Mouse (Mus musculus) intestine, embryonic 15.5 days (tissue): ENCODE results near the gene Tmem185b. TPM values are rescaled to one million over a fixed set of nuclear protein-coding genes. Genes with fewer than 3 reads are reported as not detected.

Experiments
- ATAC-seq: fragments of 200-750 bp; cut with Nextera tagmentation; 2 replicates; pipeline ENCODE4 v1.8.0; 2017; ENCODE audit warnings: moderate TSS enrichment, moderate library complexity
- H3K27ac ChIP-seq: fragments of 300-500 bp; sonication (generic); 2 replicates; pipeline ENCODE4 v1.5.1; 2015; ENCODE audit warnings: mild to moderate bottlenecking, inconsistent platforms
- H3K27me3 ChIP-seq: fragments of 300-500 bp; sonication (generic); replicated peaks from 2 replicates; pipeline ENCODE4 v1.6.1; 2015; ENCODE audit warnings: inconsistent platforms
- H3K36me3 ChIP-seq: fragments of 300-500 bp; sonication (generic); 2 replicates; pipeline ENCODE4 v1.6.1; 2015; ENCODE audit warnings: inconsistent platforms
- H3K4me1 ChIP-seq: fragments of 300-500 bp; sonication (generic); replicated peaks from 2 replicates; pipeline ENCODE4 v1.6.1; 2015; ENCODE audit warnings: inconsistent platforms
- H3K4me2 ChIP-seq: fragments of 300-500 bp; sonication (generic); replicated peaks from 2 replicates; pipeline ENCODE4 v1.6.1; 2015; ENCODE audit warnings: mild to moderate bottlenecking, inconsistent platforms
- H3K4me3 ChIP-seq: fragments of 300-500 bp; sonication (generic); replicated peaks from 2 replicates; pipeline ENCODE4 v1.5.1; 2015; ENCODE audit warnings: inconsistent platforms
- H3K9ac ChIP-seq: fragments of 300-500 bp; sonication (generic); 2 replicates; pipeline ENCODE4 v1.6.1; 2015; ENCODE audit warnings: inconsistent platforms
- H3K9me3 ChIP-seq: fragments of 300-500 bp; sonication (generic); 2 replicates; pipeline ENCODE4 v1.6.1; 2016; ENCODE audit warnings: inconsistent platforms
- WGBS: fragments of 180-500 bp; shearing (Covaris S2); methylation state at CpG from one replicate; pipeline ENCODE4 v1.1.7; 2015; 5-methylcytosine and 5-hydroxymethylcytosine counted together
- polyA plus RNA-seq: library from polyadenylated mRNA; unstranded; fragments of >200 nt; fragmentation: Nextera tagmentation; extraction: Ambion mirVana; gene quantifications from 2 replicates; pipeline ENCODE4 v1.2.1, GENCODE M21; 2015

Gene Tmem185b
- polyA plus RNA-seq, 1 experiment from 2014 or later, result 25.7 TPM

DNA sequence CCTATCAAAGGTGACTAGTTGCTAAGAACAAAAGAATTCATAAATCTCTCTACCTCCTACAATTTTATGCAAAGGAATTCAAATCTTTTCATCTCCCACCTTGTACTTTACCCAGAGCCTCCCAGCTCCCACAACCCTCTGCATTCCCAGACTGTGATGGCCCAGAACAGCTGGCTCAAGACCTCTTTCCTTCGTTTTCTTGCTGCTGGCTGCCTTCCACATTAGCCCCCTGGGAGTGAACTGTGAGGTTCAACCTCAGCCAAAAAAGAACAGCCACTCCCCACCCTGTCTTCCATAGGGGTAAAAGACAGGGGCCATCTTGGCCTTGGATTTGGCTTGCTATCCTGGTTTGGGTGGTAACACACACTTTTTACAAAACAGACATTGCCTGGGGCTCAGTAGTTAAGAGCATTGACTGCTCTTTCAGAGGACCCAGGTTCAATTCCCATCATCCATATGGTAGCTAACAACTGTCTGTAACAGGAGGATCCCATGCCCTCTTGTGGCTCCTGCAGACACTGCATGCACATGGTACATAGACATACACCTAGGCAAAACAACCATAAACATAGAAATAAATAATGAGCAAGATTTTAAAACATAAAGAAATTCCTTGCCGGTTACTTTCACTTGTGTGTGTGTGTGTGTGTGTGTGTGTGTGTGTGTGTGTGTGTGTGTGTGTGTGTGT, 31.8 kb upstream of the Tmem185b start:
- no peaks in the 10 kb centered on the region for H3K9me3 ChIP-seq
- no peaks in the 10 kb centered on the region for H3K27me3 ChIP-seq
- no peak for ATAC-seq
- no peak overlapping the region for H3K4me2 ChIP-seq
- peaks cover 36% of the 10 kb centered on the region for H3K4me1 ChIP-seq
- H3K4me3 ChIP-seq, result no peak overlapping the region
- 71% methylated on average over 2 of the region's 2 CpGs for WGBS
- H3K36me3 ChIP-seq, result 0 out of 2 replicates have a peak, but pooled peaks cover 2% of the 10 kb centered on the region
- no peak overlapping the region for H3K27ac ChIP-seq
- H3K9ac ChIP-seq, result no peak overlapping the region

DNA sequence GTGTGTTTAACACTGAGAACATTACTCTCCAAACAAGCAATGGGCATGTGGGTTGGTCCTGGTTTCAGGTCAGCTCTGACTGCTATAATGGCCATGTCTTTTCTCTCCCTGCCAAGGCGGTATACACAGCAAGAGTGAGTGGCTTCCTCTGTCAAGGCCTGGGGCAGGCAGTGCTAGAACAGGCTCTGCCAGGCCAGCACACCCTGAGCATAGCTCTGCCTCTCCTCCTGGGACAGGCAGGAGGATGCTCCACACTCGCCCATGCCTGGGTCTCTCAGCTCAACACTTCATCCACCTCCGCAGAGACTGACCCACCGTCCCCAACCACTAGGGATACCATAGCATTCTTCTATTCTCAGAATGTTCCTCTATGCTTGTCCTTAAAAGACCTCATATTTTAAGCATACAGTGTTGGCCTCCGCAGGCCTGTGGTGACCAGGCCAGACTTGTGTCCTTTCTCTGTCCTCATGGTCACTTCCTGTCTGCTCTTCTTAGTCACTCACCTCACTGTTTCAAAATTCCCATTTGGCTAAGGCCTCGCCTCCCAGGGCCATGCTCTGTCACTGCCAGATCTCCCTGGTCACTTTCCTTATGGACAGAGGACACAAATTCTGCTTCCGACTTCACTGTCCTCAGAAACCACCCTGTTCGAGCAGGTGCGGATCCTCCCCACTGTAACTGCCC, 31.1 kb upstream of the Tmem185b start:
- 0 out of 2 replicates have a peak, but pooled peaks cover 2% of the 10 kb centered on the region for H3K36me3 ChIP-seq
- peaks cover 36% of the 10 kb centered on the region for H3K4me1 ChIP-seq
- no peak overlapping the region for H3K9ac ChIP-seq
- no peak overlapping the region for H3K4me3 ChIP-seq
- no peaks in the 10 kb centered on the region for H3K9me3 ChIP-seq
- no peak for ATAC-seq
- WGBS, result 94% methylated on average over 9 of the region's 9 CpGs
- H3K4me2 ChIP-seq, result no peak overlapping the region
- no peaks in the 10 kb centered on the region for H3K27me3 ChIP-seq
- H3K27ac ChIP-seq, result no peak overlapping the region

DNA sequence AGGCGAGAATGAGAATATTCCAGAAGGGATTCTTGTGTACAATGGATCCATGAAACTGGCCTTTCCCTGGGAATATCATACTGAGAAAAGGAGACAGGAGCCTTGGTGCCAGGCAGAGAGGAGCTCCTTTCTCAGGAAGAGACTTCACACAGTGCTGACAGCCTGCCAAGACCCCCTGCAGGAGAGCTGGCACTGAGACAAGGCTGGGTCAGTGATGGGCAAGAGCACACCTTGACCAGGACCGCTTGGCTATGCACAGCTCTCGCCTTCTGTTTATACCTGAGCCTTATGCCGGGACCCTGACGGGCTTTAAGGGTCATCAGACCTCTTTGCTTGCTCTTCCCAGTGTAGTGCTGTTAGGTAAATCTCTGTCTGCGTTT, 30.6 kb upstream of the Tmem185b start:
- Histone ChIP-seq H3K4me3 (no peak overlapping the region), H3K4me1 (peaks cover 36% of the 10 kb centered on the region), H3K36me3 (peaks cover 2% of the 10 kb centered on the region; the same call in 1 of the 2 replicates), H3K9ac (no peak overlapping the region), H3K9me3 (no peaks in the 10 kb centered on the region), H3K27me3 (no peaks in the 10 kb centered on the region), H3K27ac (no peak overlapping the region), H3K4me2 (no peak overlapping the region)
- ATAC-seq, result no peak
- 82% methylated on average over 6 of the region's 6 CpGs for WGBS

DNA sequence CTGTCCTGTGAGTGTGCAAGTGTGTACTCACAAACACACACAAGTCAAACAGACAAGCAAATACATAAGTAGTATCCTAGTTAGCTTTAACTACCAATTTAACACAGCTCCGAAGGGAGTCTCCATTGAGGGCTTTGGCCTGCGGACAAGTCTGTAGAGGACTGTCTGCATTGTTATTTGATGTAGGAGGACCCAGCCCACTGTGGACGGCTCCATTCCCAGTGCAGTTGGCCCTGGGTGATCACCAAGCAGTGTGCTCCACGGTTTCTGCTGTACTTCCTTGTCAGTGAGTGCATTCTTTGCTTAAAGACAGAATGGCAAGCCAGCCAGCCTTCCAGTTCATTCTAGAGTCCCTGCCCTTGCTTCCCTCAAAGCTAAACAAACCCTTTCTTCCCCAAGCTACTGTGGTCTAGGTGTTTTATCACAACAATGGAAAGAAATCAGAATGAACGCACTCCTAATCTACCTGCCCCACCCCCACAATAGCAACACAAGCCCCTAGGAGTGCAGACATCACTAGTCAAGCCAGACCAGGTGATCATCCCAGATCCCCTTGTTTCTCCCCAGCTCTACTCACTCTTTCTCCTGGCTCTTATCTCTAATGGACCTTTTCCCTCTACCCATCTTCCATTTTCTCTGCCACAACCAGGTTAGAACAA, 28.5 kb upstream of the Tmem185b start:
- Histone ChIP-seq H3K36me3 (peaks cover 2% of the 10 kb centered on the region; the same call in 1 of the 2 replicates), H3K4me1 (peaks cover 23% of the 10 kb centered on the region), H3K4me3 (no peak overlapping the region), H3K9ac (no peak overlapping the region), H3K9me3 (no peaks in the 10 kb centered on the region), H3K27ac (no peak overlapping the region), H3K27me3 (no peaks in the 10 kb centered on the region), H3K4me2 (no peak overlapping the region)
- ATAC-seq, result no peak
- 76% methylated on average over 5 of the region's 5 CpGs for WGBS

DNA sequence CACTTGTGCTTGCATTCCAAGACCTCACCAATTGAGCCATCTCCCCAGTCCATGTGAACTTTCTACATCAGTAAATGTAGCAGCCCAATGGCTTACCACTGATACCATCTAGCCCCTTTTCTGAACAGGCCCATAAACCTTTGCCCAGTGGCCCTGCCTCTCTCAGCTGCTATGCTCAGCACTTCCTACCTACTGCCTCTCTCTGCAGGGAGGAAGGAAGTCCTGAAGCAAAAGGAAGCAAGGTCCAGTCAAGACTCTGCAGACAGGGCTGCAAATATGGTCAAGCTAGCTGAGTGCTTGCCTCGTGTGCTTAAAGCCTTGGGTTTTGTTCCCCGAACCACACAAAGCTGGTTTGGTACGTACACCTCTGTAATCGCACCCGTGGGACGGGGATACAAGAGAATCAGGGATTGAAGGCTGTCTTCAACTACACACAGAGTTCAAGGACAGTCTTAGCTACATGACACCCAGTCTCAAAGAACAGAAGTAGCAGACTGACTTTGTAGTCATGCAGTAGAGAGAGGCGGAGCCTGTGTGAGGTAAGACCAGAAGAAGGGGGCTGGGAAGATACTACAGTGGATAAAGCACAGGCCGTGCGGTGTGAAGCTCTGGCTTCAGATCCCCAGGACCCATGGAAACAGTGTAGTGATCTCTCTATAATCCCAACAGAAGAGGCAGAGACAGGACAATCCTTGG, 27.3 kb upstream of the Tmem185b start:
- H3K4me3 ChIP-seq, result no peak overlapping the region
- no peaks in the 10 kb centered on the region for H3K27me3 ChIP-seq
- H3K9ac ChIP-seq, result no peak overlapping the region
- no peak overlapping the region for H3K4me2 ChIP-seq
- peaks cover 2% of the 10 kb centered on the region; the same call in 1 of the 2 replicates for H3K36me3 ChIP-seq
- 77% methylated on average over 9 of the region's 9 CpGs for WGBS
- H3K27ac ChIP-seq, result peak overlapping the region; percentile 30; the same call in 1 of the 2 replicates
- peaks cover 26% of the 10 kb centered on the region for H3K4me1 ChIP-seq
- H3K9me3 ChIP-seq, result no peaks in the 10 kb centered on the region
- ATAC-seq, result peak; percentile 68

DNA sequence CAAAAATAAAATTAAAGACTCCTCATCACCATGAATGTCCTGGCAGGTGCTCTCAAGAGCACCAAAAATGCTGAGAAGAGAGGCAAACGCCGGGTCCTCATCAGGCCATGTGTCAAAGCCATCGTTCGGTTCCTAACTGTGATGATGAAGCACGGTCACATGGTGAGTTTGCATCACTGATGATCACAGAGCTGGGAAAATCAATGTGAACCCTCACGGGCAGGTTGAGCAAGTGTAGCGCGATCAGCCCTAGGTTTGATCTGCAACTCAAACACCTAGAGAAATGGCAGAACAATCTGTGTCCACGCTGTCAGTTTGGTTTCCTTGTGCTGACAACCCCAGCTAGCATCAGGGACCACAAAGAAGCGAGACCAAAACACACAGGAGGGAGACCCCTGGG, 26.5 kb upstream of the Tmem185b start:
- H3K9ac ChIP-seq, result no peak overlapping the region
- WGBS, result 86% methylated on average over 10 of the region's 10 CpGs
- H3K4me1 ChIP-seq, result peaks cover 26% of the 10 kb centered on the region
- H3K9me3 ChIP-seq, result no peaks in the 10 kb centered on the region
- ATAC-seq, result no peak
- H3K36me3 ChIP-seq, result peaks cover 2% of the 10 kb centered on the region; the same call in 1 of the 2 replicates
- H3K4me2 ChIP-seq, result no peak overlapping the region
- H3K27ac ChIP-seq, result no peak overlapping the region
- no peak overlapping the region for H3K4me3 ChIP-seq
- no peaks in the 10 kb centered on the region for H3K27me3 ChIP-seq

DNA sequence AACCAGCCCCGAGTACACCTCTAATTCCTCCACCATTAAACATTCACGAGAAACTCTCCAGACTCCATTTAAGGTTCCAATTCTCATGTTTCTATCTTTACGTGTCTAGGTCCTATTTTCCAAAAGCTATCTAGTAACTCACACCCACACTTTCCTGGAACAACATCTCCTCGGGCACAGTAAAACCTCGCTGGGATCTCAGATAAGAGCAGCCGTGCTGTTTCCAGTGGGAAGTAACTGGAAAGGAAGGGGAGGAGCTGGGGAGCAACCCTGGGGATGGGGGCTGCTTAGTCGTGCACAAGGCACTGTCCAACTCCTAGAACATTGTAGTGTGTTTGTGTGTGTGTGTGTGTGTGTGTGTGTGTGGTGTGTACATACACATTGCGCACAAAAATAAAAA, 24.1 kb upstream of the Tmem185b start:
- no peaks in the 10 kb centered on the region for H3K27me3 ChIP-seq
- H3K27ac ChIP-seq, result no peak overlapping the region
- peaks cover 20% of the 10 kb centered on the region for H3K4me1 ChIP-seq
- H3K36me3 ChIP-seq, result no peaks in the 10 kb centered on the region; the same call in 1 of the 2 replicates
- WGBS, result 64% methylated on average over 8 of the region's 8 CpGs
- H3K4me2 ChIP-seq, result no peak overlapping the region
- no peak overlapping the region for H3K9ac ChIP-seq
- ATAC-seq, result no peak
- H3K4me3 ChIP-seq, result no peak overlapping the region
- H3K9me3 ChIP-seq, result no peaks in the 10 kb centered on the region

GRCm38 (mm10) chr1:119502729-119503128, 23.2 kb upstream of the Tmem185b start:
- WGBS, result 90% methylated on average over 11 of the region's 11 CpGs
- no peaks in the 10 kb centered on the region; the same call in 1 of the 2 replicates for H3K36me3 ChIP-seq
- H3K9me3 ChIP-seq, result no peaks in the 10 kb centered on the region
- no peak overlapping the region for H3K27ac ChIP-seq
- ATAC-seq, result no peak
- H3K9ac ChIP-seq, result peak overlapping the region; percentile 83; the same call in 1 of the 2 replicates
- H3K4me3 ChIP-seq, result peak overlapping the region; percentile 85
- H3K4me1 ChIP-seq, result peaks cover 14% of the 10 kb centered on the region
- H3K4me2 ChIP-seq, result peak overlapping the region; percentile 67
- no peaks in the 10 kb centered on the region for H3K27me3 ChIP-seq

DNA sequence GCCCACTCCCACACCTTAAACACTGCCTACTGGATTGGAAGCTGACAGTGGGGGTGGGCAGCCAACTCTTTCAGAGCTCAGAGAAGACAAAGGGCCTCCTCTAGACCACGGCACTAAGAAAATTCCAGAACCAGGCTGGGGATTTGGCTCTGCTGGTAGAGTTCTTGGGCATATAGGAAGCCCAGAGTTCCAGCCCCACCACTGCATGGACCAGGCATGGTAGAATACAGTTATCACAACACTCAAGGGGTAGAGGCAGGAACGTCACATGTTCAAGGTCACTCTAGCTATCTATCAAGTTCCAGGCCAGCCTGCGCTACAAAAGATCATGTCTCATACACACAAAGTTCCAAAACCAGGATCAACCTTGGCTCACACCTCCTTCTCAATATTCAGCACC, 22.8 kb upstream of the Tmem185b start:
- peak overlapping the region; percentile 83 for H3K9ac ChIP-seq
- H3K27ac ChIP-seq, result peak overlapping the region; percentile 82; the same call in 1 of the 2 replicates
- H3K36me3 ChIP-seq, result no peaks in the 10 kb centered on the region; the same call in 1 of the 2 replicates
- H3K9me3 ChIP-seq, result no peaks in the 10 kb centered on the region
- ATAC-seq, result no peak
- WGBS, result 63% methylated on average over 3 of the region's 3 CpGs
- H3K27me3 ChIP-seq, result no peaks in the 10 kb centered on the region
- peak overlapping the region; percentile 67 for H3K4me2 ChIP-seq
- H3K4me1 ChIP-seq, result peaks cover 12% of the 10 kb centered on the region
- peak overlapping the region; percentile 85 for H3K4me3 ChIP-seq

DNA sequence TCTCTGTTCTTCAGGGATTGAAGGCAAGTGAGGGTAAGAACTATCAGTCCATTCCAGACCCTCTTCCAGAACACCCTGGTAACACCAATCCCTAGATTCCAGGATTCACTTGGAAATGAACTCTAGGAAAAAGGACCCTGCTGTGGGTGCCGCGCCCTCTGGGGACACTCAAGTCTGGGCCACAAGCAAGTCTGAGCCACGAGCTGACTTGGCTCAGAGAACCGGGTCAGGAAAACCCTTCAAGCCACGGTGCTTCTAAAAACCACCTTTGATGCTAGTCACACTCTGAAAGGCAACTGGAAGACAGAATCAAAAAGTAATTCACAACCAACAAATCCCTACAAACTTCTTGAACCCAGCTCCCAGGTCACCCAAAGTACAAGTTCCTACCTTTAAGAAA, 22.2 kb upstream of the Tmem185b start:
- Histone ChIP-seq H3K36me3 (no peaks in the 10 kb centered on the region; the same call in 1 of the 2 replicates), H3K4me2 (peak overlapping the region; percentile 67), H3K27me3 (no peaks in the 10 kb centered on the region), H3K27ac (peak overlapping the region; percentile 82), H3K9ac (peak overlapping the region; percentile 83), H3K9me3 (no peaks in the 10 kb centered on the region), H3K4me3 (peak overlapping the region; percentile 85), H3K4me1 (peaks cover 9% of the 10 kb centered on the region)
- no peak for ATAC-seq
- 16% methylated on average over 5 of the region's 5 CpGs for WGBS

- WGBS, result under 1% methylated on average over 57 of the region's 57 CpGs
- H3K36me3 ChIP-seq, result no peaks in the 10 kb centered on the region; the same call in 1 of the 2 replicates
- peak; percentile 98 for ATAC-seq
- H3K4me3 ChIP-seq, result peak within 1 kb of the TSS; percentile 85
- peak within 1 kb of the TSS; percentile 83 for H3K9ac ChIP-seq
- H3K27me3 ChIP-seq, result no peaks in the 10 kb centered on the region
- H3K27ac ChIP-seq, result peak within 1 kb of the TSS; percentile 82
- peak within 1 kb of the TSS; percentile 69 for H3K4me2 ChIP-seq
- peaks cover 9% of the 10 kb centered on the region for H3K4me1 ChIP-seq
- H3K9me3 ChIP-seq, result no peaks in the 10 kb centered on the region
Measured at GRCm38 (mm10) chr1:119504260-119505062, 21.5 kb upstream of the Tmem185b start, which contains the start of gene Ralb. Gene Ralb, minus strand, starts transcription at chr1:119504794.
